Mouse (Mus musculus): ENCODE results near the gene Pla2g4b. TPM values are rescaled to one million over a fixed set of nuclear protein-coding genes. Genes with fewer than 3 reads are reported as not detected.

Gene Pla2g4b
- total RNA-seq, 2 experiments from 2014 or later: 2.4 to 4.2 TPM

Small RNA genes lying within 50 kb of the gene (microRNA-seq; reads per million reads assigned to microRNA genes)
- gene Mir7665: 0.67 to 0.79 reads per million in 2 experiments

Other genes with a start within 250 kb of the Pla2g4b start
- 10 to 100 TPM; 17.5 to 18.8 TPM for gene Rpap1, start 245.9 kb upstream of the Pla2g4b start, total RNA-seq (2021)
- 100 to 1,000 TPM; 117 to 119 TPM for gene Tyro3, start 235.7 kb upstream of the Pla2g4b start, total RNA-seq (2021)
- 10 to 100 TPM; 57.9 to 65.6 TPM for gene Mga, start 136.2 kb upstream of the Pla2g4b start, total RNA-seq (2021)
- gene Mapkbp1, start 60.7 kb upstream of the Pla2g4b start, total RNA-seq (2021): 10 to 100 TPM; 61.2 to 65.9 TPM
- 1 to 10 TPM; 4.0 to 5.0 TPM for gene Jmjd7, start 5.9 kb upstream of the Pla2g4b start, total RNA-seq (2021)
- 1 to 10 TPM; 1.0 to 1.2 TPM for gene Gm28042, start 5.9 kb upstream of the Pla2g4b start, total RNA-seq (2021)
- gene Ehd4, start 121.2 kb downstream of the Pla2g4b start, total RNA-seq (2021): 10 to 100 TPM; 11.6 TPM
- gene Pla2g4e, start 211.9 kb downstream of the Pla2g4b start, total RNA-seq (2021): 10 to 100 TPM; 27.3 to 30.2 TPM

Measured in left cerebral cortex, postnatal 14 days (tissue).